Mouse (Mus musculus): ENCODE data around the gene Scly.

- TF ChIP-seq CTCF (IDR thresholded peaks at IDR 0.05; ENCODE audit: borderline replicate concordance, control insufficient read depth, extremely low read depth, insufficient read depth, low read length, poor library complexity) = no peak
- TF ChIP-seq POLR2A (IDR thresholded peaks at IDR 0.05; ENCODE audit: control insufficient read depth, extremely low read depth, insufficient read depth, low read length, poor library complexity) = no peak
Observed at GRCm38 (mm10) chr1:91259794-91260193, 38.3 kb upstream of the Scly start.

All from thymus, adult 2 months (tissue).